Mouse (Mus musculus): ENCODE results near the gene Slc7a1. TPM values are rescaled to one million over a fixed set of nuclear protein-coding genes. Genes with fewer than 3 reads are reported as not detected.

The Slc7a1 gene
- total and polyA plus RNA-seq, 3 experiments, result 64.1 to 133 (median 80.9) TPM

- no peaks in the 10 kb centered on the region; the same call in 1 of the 2 replicates for H3K9me3 ChIP-seq (replicated peaks; ENCODE audit: insufficient read depth, low read length)
- no peak for TF ChIP-seq TAL1 (IDR thresholded peaks at IDR 0.05; ENCODE audit: low read length)
- TF ChIP-seq ZC3H11A (IDR thresholded peaks at IDR 0.05; ENCODE audit: low read depth, low read length), result no peak
- TF ChIP-seq MYB (IDR thresholded peaks at IDR 0.05; ENCODE audit: low read depth, low read length), result no peak
- no peak for TF ChIP-seq POLR2AphosphoS5 (IDR thresholded peaks at IDR 0.05; ENCODE audit: borderline replicate concordance, low read depth, low read length)
- no peak for TF ChIP-seq ETS1 (IDR thresholded peaks at IDR 0.05; ENCODE audit: low read depth, low read length)
- TF ChIP-seq CTCF (IDR thresholded peaks at IDR 0.05 in 2 of 3, conservative IDR thresholded peaks at IDR 0.05 in 1 of 3; ENCODE audit: control insufficient read depth in 1 of 3, insufficient read depth in 1 of 3, low read depth in 2 of 3, low read length in 3 of 3, poor library complexity in 1 of 3, severe bottlenecking in 1 of 3), result no peak
- no peak for TF ChIP-seq POLR2AphosphoS2 (IDR thresholded peaks at IDR 0.05; ENCODE audit: low read length)
- no peak for TF ChIP-seq SIN3A (IDR thresholded peaks at IDR 0.05; ENCODE audit: low read length)
- no peak for TF ChIP-seq USF2 (IDR thresholded peaks at IDR 0.05; ENCODE audit: borderline replicate concordance in 1 of 2, insufficient read depth in 1 of 2, low read depth in 1 of 2, low read length in 2 of 2)
- TF ChIP-seq MAX (IDR thresholded peaks at IDR 0.05; ENCODE audit: low read length), result no peak
- TF ChIP-seq GABPA (IDR thresholded peaks at IDR 0.05; ENCODE audit: low read depth, low read length), result no peak
- no peak for TF ChIP-seq MEF2A (IDR thresholded peaks at IDR 0.05; ENCODE audit: extremely low read depth, insufficient replicate concordance, low read depth, low read length, poor library complexity, severe bottlenecking)
- TF ChIP-seq MAZ (IDR thresholded peaks at IDR 0.05; ENCODE audit: low read depth, low read length), result no peak
- TF ChIP-seq RCOR1 (IDR thresholded peaks at IDR 0.05; ENCODE audit: low read depth, low read length), result no peak
- TF ChIP-seq MYC (IDR thresholded peaks at IDR 0.05; ENCODE audit: low read depth, low read length), result no peak
- TF ChIP-seq USF1 (IDR thresholded peaks at IDR 0.05; ENCODE audit: low read depth, low read length), result no peak
- no peak for TF ChIP-seq NRF1 (IDR thresholded peaks at IDR 0.05; ENCODE audit: insufficient read depth, low read depth, low read length, poor library complexity, severe bottlenecking)
- H3K4me3 ChIP-seq (ENCODE audit: control insufficient read depth in 1 of 2, insufficient read depth in 1 of 2, low read depth in 2 of 2, low read length in 2 of 2), result no peak overlapping the region
- H3K36me3 ChIP-seq (ENCODE audit: control insufficient read depth in 1 of 2, insufficient read depth in 2 of 2, low read length in 2 of 2), result no peaks in the 10 kb centered on the region
- no peaks in the 10 kb centered on the region for H3K27me3 ChIP-seq (ENCODE audit: control insufficient read depth in 1 of 2, insufficient read depth in 2 of 2, low read length in 2 of 2)
- H3K4me1 ChIP-seq (ENCODE audit: control insufficient read depth in 1 of 2, insufficient read depth in 2 of 2, low read length in 2 of 2), result no peaks in the 10 kb centered on the region
- H3K79me2 ChIP-seq (ENCODE audit: control insufficient read depth, insufficient read depth, low read length, poor library complexity), result no peaks in the 10 kb centered on the region
- DNase-seq (ENCODE audit: low read depth, low spot score), result no peak
- no peak overlapping the region for H3K27ac ChIP-seq (ENCODE audit: control insufficient read depth, low read depth, low read length)
- no peak overlapping the region for H3K9ac ChIP-seq (ENCODE audit: control insufficient read depth, low read depth, low read length, poor library complexity, severe bottlenecking)
These were observed 121.5 kb downstream of the Slc7a1 start for GRCm38 (mm10) chr5:148278233-148278632.

Other genes with a start within 250 kb of the Slc7a1 start
- gene Ubl3, start 152.9 kb upstream of the Slc7a1 start, total RNA-seq (2012; rRNA removed), result 41.0 and 50.7 TPM in 2 replicates
- 10 to 100 TPM in 1 of 2 experiments, not detected in 1; 59.0 TPM for gene Ubl3, start 152.9 kb upstream of the Slc7a1 start, polyA plus RNA-seq (2012; ENCODE audit: insufficient read depth in 1 of 2, insufficient read length in 2 of 2, low read depth in 1 of 2, low replicate concordance in 2 of 2, missing spikeins in 1 of 2)

All from MEL (cell line).